Mouse (Mus musculus): ENCODE results near the gene Hoxa3. TPM values are rescaled to one million over a fixed set of nuclear protein-coding genes. Genes with fewer than 3 reads are reported as not detected.

The Hoxa3 gene
- polyA plus RNA-seq, 1 experiment: not detected

DNA sequence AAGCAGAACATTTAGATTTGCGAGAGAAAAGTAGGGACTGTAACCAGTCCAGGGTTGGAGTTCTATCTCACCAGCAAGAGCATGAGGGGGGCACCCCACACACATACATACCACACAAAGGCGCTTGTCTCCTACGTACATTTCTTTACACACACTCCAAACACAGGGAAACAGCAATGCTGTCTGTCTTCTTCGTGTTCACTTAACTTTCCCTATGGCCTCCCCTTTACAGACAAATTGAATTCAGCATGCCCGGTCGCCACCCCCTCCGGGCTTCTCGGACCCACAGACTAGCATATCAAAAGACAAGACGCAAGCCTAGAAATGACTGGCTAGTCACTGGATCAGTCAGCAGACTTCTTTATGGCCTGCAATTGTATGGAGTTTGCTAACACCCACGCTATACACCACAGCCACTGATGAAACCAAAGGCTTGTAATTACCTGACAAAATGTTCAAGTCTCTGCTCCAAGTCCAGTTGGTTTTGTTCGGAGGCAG, 32.9 kb downstream of the Hoxa3 start:
- H3K36me3 ChIP-seq (ENCODE audit: control insufficient read depth): no peaks in the 10 kb centered on the region
- peaks cover 2% of the 10 kb centered on the region; the same call in 1 of the 2 replicates for H3K9me3 ChIP-seq (ENCODE audit: control insufficient read depth, low read length)
- peaks cover 87% of the 10 kb centered on the region for H3K27me3 ChIP-seq (ENCODE audit: control insufficient read depth)
- no peak overlapping the region for H3K4me3 ChIP-seq (replicated peaks)
- TF ChIP-seq GATA1 (IDR thresholded peaks at IDR 0.05; ENCODE audit: low read length) (no peak), TAL1 (IDR thresholded peaks at IDR 0.05; ENCODE audit: low read length) (no peak)
- no peaks in the 10 kb centered on the region for H3K4me1 ChIP-seq (ENCODE audit: control insufficient read depth)

DNA sequence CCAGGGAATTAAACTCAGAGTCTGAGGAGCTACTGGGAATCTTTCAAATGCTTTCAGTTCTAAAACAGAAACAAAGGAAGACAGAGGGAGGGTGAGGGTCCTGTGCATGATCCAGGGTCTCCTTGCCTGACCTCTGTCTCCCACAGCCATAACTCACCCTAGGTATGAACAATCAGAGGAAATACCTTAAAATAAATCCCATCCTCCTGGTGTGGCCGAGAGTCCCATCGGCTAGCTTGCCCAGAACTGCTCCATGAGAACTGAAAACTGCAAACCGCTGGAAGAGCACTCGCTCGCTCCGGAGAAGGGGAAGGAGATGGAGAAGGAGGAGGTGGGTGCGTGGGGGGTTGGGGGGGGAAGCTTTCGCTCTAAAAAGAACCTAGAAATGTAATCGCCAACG, 33.4 kb downstream of the Hoxa3 start:
- H3K36me3 ChIP-seq (ENCODE audit: control insufficient read depth): no peaks in the 10 kb centered on the region
- H3K27me3 ChIP-seq (ENCODE audit: control insufficient read depth): peaks cover 87% of the 10 kb centered on the region
- no peak overlapping the region for H3K4me3 ChIP-seq (replicated peaks)
- H3K4me1 ChIP-seq (ENCODE audit: control insufficient read depth): no peaks in the 10 kb centered on the region
- TF ChIP-seq GATA1 (IDR thresholded peaks at IDR 0.05; ENCODE audit: low read length) (no peak), TAL1 (IDR thresholded peaks at IDR 0.05; ENCODE audit: low read length) (no peak)
- peaks cover 2% of the 10 kb centered on the region; the same call in 1 of the 2 replicates for H3K9me3 ChIP-seq (ENCODE audit: control insufficient read depth, low read length)

- H3K36me3 ChIP-seq (ENCODE audit: control insufficient read depth): no peaks in the 10 kb centered on the region
- H3K9me3 ChIP-seq (ENCODE audit: control insufficient read depth, low read length): peaks cover 2% of the 10 kb centered on the region; the same call in 1 of the 2 replicates
- H3K4me1 ChIP-seq (ENCODE audit: control insufficient read depth): no peaks in the 10 kb centered on the region
- peaks cover 87% of the 10 kb centered on the region for H3K27me3 ChIP-seq (ENCODE audit: control insufficient read depth)
- H3K4me3 ChIP-seq (replicated peaks): no peak overlapping the region
- TF ChIP-seq TAL1 (IDR thresholded peaks at IDR 0.05; ENCODE audit: low read length) (no peak), GATA1 (IDR thresholded peaks at IDR 0.05; ENCODE audit: low read length) (no peak)
Measured at GRCm38 (mm10) chr6:52178918-52179665, 34.0 kb downstream of the Hoxa3 start.

- TF ChIP-seq TAL1 (IDR thresholded peaks at IDR 0.05; ENCODE audit: low read length) (no peak), GATA1 (IDR thresholded peaks at IDR 0.05; ENCODE audit: low read length) (no peak)
- Histone ChIP-seq H3K4me3 (replicated peaks) (no peak overlapping the region), H3K4me1 (ENCODE audit: control insufficient read depth) (no peaks in the 10 kb centered on the region), H3K36me3 (ENCODE audit: control insufficient read depth) (no peaks in the 10 kb centered on the region), H3K27me3 (ENCODE audit: control insufficient read depth) (peaks cover 91% of the 10 kb centered on the region), H3K9me3 (ENCODE audit: control insufficient read depth, low read length) (peaks cover 2% of the 10 kb centered on the region; the same call in 1 of the 2 replicates)
Measured at GRCm38 (mm10) chr6:52177806-52178205, 35.3 kb downstream of the Hoxa3 start.

GRCm38 (mm10) chr6:52177061-52177735, 35.9 kb downstream of the Hoxa3 start, which contains the start of gene 5730596B20Rik:
Gene 5730596B20Rik, plus strand, starts transcription at chr6:52177498.
- H3K9me3 ChIP-seq (ENCODE audit: control insufficient read depth, low read length): peaks cover 2% of the 10 kb centered on the region; the same call in 1 of the 2 replicates
- no peak within 1 kb of the TSS for H3K4me3 ChIP-seq (replicated peaks)
- no peaks in the 10 kb centered on the region for H3K4me1 ChIP-seq (ENCODE audit: control insufficient read depth)
- TF ChIP-seq TAL1 (IDR thresholded peaks at IDR 0.05; ENCODE audit: low read length) (no peak), GATA1 (IDR thresholded peaks at IDR 0.05; ENCODE audit: low read length) (no peak)
- H3K36me3 ChIP-seq (ENCODE audit: control insufficient read depth): no peaks in the 10 kb centered on the region
- peaks cover 97% of the 10 kb centered on the region for H3K27me3 ChIP-seq (ENCODE audit: control insufficient read depth)

GRCm38 (mm10) chr6:52176391-52176790, 36.7 kb downstream of the Hoxa3 start:
- Histone ChIP-seq H3K4me3 (replicated peaks) (no peak overlapping the region), H3K27me3 (ENCODE audit: control insufficient read depth) (peaks cover 100% of the 10 kb centered on the region)
- TF ChIP-seq GATA1 (IDR thresholded peaks at IDR 0.05; ENCODE audit: low read length) (no peak), TAL1 (IDR thresholded peaks at IDR 0.05; ENCODE audit: low read length) (no peak)

GRCm38 (mm10) chr6:52175864-52176263, 37.3 kb downstream of the Hoxa3 start:
- H3K4me3 ChIP-seq (replicated peaks): no peak overlapping the region
- no peaks in the 10 kb centered on the region for H3K4me1 ChIP-seq (ENCODE audit: control insufficient read depth)
- TF ChIP-seq TAL1 (IDR thresholded peaks at IDR 0.05; ENCODE audit: low read length): no peak
- TF ChIP-seq GATA1 (IDR thresholded peaks at IDR 0.05; ENCODE audit: low read length): no peak
- H3K9me3 ChIP-seq (ENCODE audit: control insufficient read depth, low read length): peaks cover 2% of the 10 kb centered on the region; the same call in 1 of the 2 replicates
- H3K36me3 ChIP-seq (ENCODE audit: control insufficient read depth): no peaks in the 10 kb centered on the region
- H3K27me3 ChIP-seq (ENCODE audit: control insufficient read depth): peaks cover 100% of the 10 kb centered on the region

More at GRCm38 (mm10) chr6:52176391-52176790, 36.7 kb downstream of the Hoxa3 start:
- H3K36me3 ChIP-seq (ENCODE audit: control insufficient read depth): no peaks in the 10 kb centered on the region
- peaks cover 2% of the 10 kb centered on the region; the same call in 1 of the 2 replicates for H3K9me3 ChIP-seq (ENCODE audit: control insufficient read depth, low read length)
- no peaks in the 10 kb centered on the region for H3K4me1 ChIP-seq (ENCODE audit: control insufficient read depth)

- peaks cover 100% of the 10 kb centered on the region for H3K27me3 ChIP-seq (ENCODE audit: control insufficient read depth)
- H3K36me3 ChIP-seq (ENCODE audit: control insufficient read depth): no peaks in the 10 kb centered on the region
- H3K9me3 ChIP-seq (ENCODE audit: control insufficient read depth, low read length): peaks cover 2% of the 10 kb centered on the region; the same call in 1 of the 2 replicates
- TF ChIP-seq GATA1 (IDR thresholded peaks at IDR 0.05; ENCODE audit: low read length): no peak
- TF ChIP-seq TAL1 (IDR thresholded peaks at IDR 0.05; ENCODE audit: low read length): no peak
- no peak overlapping the region for H3K4me3 ChIP-seq (replicated peaks)
- no peaks in the 10 kb centered on the region for H3K4me1 ChIP-seq (ENCODE audit: control insufficient read depth)
Measured at GRCm38 (mm10) chr6:52174968-52175751, 38.0 kb downstream of the Hoxa3 start.

Measured in erythroblast, embryonic 14.5 days (primary cell).